Mouse (Mus musculus) liver, embryonic 12.5 days (tissue): ENCODE results near the gene Zbtb16. TPM values are rescaled to one million over a fixed set of nuclear protein-coding genes. Genes with fewer than 3 reads are reported as not detected.

Experiments
- ATAC-seq: fragments of 200-750 bp; cut with Nextera tagmentation; 2 replicates; pipeline ENCODE4 v1.8.0; 2017; ENCODE audit warnings: moderate number of reproducible peaks, mild to moderate bottlenecking, moderate library complexity
- H3K27ac ChIP-seq: fragments of 300-500 bp; sonication (generic); 2 replicates; pipeline ENCODE4 v1.5.1; 2016; ENCODE audit warnings: mild to moderate bottlenecking
- H3K27me3 ChIP-seq: fragments of 300-500 bp; sonication (generic); replicated peaks from 2 replicates; pipeline ENCODE4 v1.6.1; 2016; ENCODE audit warnings: mild to moderate bottlenecking, moderate library complexity
- H3K36me3 ChIP-seq: fragments of 300-500 bp; sonication (generic); 2 replicates; pipeline ENCODE4 v1.6.1; 2016; ENCODE audit warnings: mild to moderate bottlenecking, moderate library complexity
- H3K4me1 ChIP-seq: fragments of 300-500 bp; sonication (generic); 2 replicates; pipeline ENCODE4 v1.6.1; 2016
- H3K4me2 ChIP-seq: fragments of 300-500 bp; sonication (generic); 2 replicates; pipeline ENCODE4 v1.6.1; 2016; ENCODE audit warnings: mild to moderate bottlenecking, moderate library complexity
- H3K4me3 ChIP-seq: fragments of 300-500 bp; sonication (generic); 2 replicates; pipeline ENCODE4 v1.5.1; 2016; ENCODE audit warnings: mild to moderate bottlenecking, moderate library complexity
- H3K9ac ChIP-seq: fragments of 300-500 bp; sonication (generic); 2 replicates; pipeline ENCODE4 v1.6.1; 2016; ENCODE audit warnings: mild to moderate bottlenecking, moderate library complexity
- H3K9me3 ChIP-seq: fragments of 300-500 bp; sonication (generic); replicated peaks from 2 replicates; pipeline ENCODE4 v1.6.1; 2016; ENCODE audit warnings: mild to moderate bottlenecking, moderate library complexity
- WGBS: fragments of 180-500 bp; shearing (Covaris S2); methylation state at CpG from one replicate; pipeline ENCODE4 v1.1.7; 2016; ENCODE audit not compliant: insufficient replicate concordance; 5-methylcytosine and 5-hydroxymethylcytosine counted together
- polyA plus RNA-seq: library from polyadenylated mRNA; unstranded; fragments of >200 nt; fragmentation: Nextera tagmentation; extraction: Ambion mirVana; gene quantifications from 2 replicates; pipeline ENCODE4 v1.2.1, GENCODE M21; 2016

Zbtb16 gene
- polyA plus RNA-seq, 1 experiment from 2014 or later: 1.6 TPM

- Histone ChIP-seq H3K9ac (no peak overlapping the region), H3K27ac (no peak overlapping the region), H3K27me3 (0 out of 2 replicates have a peak, but pooled peaks cover 5% of the 10 kb centered on the region), H3K36me3 (no peaks in the 10 kb centered on the region), H3K4me2 (no peak overlapping the region), H3K9me3 (no peaks in the 10 kb centered on the region), H3K4me3 (no peak overlapping the region), H3K4me1 (peaks cover 8% of the 10 kb centered on the region)
- ATAC-seq: no peak
- WGBS: 76% methylated on average over 8 of the region's 8 CpGs
Measured at GRCm38 (mm10) chr9:48681193-48681592, 154.8 kb downstream of the Zbtb16 start.

DNA sequence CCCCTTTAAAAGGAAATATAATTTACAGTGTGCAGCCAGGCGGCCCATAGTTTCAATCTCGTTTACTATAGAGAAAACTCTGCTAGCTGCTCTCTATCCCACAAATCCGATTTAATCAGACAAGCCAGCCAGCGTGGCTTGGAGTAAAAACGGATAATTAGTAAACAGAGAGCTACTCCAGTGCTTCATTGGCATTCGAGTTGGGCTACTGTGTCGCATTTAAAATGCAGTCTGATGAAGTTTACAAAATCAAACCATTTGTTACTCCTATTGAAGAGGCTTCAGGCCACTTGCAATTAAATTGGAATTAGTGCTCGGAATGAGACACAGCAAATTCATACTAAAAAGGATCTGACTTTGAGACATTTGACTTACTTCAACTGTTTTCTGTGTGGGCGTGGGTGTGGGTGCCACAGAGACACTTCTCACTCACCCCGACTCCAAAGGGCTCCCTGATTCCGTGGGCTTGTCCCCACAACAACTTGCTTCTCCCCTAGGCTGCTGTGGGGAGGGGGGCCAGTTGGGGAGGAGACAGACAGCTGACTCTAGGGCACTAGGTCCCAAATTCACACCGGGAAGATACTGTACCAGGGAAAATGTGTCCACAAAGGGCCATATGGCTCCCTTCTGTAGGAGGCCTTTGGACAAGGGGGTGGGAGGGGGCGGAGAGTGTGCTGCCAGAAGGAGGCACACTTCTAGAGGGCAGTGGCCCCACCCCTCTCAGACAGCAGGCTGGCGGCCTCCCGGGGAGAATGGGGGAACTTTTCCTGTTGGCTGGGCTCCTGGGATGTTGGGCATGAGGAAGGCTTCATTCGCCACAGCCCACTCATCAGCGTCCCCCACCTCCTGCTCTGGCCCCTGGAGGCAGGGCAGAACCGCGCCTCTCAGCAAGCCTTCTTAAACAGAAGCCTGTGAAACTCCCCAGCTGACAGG, 157.3 kb downstream of the Zbtb16 start:
- no peak overlapping the region for H3K4me3 ChIP-seq
- H3K9ac ChIP-seq: no peak overlapping the region
- no peak overlapping the region for H3K4me2 ChIP-seq
- H3K27ac ChIP-seq: no peak overlapping the region
- no peaks in the 10 kb centered on the region for H3K36me3 ChIP-seq
- peaks cover 12% of the 10 kb centered on the region for H3K27me3 ChIP-seq
- WGBS: 49% methylated on average over 19 of the region's 19 CpGs
- H3K4me1 ChIP-seq: peaks cover 8% of the 10 kb centered on the region
- no peaks in the 10 kb centered on the region for H3K9me3 ChIP-seq
- ATAC-seq: no peak

DNA sequence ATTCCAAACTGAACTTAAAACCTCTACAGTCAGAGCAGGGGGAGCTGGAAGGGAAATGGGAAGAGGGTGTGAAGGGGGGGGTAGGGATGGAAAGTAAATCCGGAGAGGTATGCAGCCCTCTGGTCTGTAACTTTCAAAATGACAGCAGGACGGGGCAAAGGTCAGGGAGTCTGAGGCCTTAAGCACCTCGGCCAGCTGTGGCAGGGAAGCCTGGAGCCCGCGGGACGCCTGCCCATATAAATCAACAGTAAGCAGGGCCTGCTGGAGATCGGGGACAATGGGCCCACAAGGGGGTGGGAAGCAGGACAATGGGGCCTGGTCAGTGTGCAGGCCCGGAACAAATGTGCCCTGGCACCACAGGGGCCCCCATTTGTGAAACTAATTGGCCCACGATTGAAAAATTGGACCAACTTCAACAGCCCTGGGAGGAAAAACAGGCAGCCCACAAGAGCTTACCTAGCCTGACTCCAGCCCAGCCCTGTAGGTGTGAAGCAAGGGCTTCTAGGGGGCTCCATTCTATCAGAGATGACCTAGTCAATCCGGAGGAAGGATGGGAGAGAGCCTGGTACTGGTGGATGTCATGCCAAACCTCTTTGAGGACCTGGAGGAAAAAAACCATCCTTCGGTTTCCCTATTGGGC, 160.8 kb downstream of the Zbtb16 start:
- H3K4me3 ChIP-seq: no peak overlapping the region
- no peak overlapping the region for H3K4me2 ChIP-seq
- no peaks in the 10 kb centered on the region for H3K36me3 ChIP-seq
- WGBS: 47% methylated on average over 11 of the region's 11 CpGs
- H3K9ac ChIP-seq: no peak overlapping the region
- no peaks in the 10 kb centered on the region for H3K9me3 ChIP-seq
- peaks cover 27% of the 10 kb centered on the region for H3K27me3 ChIP-seq
- H3K4me1 ChIP-seq: peaks cover 8% of the 10 kb centered on the region
- ATAC-seq: no peak
- no peak overlapping the region for H3K27ac ChIP-seq

DNA sequence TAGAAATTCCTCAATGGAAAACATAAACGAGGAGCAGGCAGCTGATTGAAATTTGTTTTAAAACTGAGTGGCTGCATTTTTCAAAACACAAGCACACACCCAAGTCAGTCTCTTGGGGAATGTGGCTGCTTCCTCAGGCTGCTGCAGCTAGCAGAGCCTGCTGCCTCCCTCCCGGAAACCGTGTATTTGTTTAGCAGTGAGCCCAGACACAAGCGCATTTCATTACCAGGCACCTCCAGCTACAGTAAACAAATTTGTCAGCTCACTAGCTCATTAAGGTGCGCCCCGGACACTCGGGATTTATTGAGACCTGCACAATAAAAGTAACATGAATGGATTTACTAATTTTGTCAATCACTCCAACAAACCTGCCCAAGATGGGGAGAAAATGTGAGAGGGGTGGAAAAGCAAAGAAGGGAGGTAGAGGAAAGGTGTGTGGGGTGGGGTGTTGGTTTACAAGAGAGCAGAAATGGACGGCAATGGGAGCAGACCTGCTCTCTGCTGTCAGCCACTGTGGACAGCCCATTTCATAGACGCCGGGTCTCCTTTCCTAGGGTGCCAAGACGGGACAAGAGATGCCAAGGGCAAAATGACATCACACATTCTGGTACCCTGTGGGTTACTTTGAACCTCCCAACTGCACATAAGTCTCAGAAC, 161.5 kb downstream of the Zbtb16 start:
- no peak overlapping the region for H3K4me3 ChIP-seq
- H3K27ac ChIP-seq: no peak overlapping the region
- H3K4me2 ChIP-seq: no peak overlapping the region
- H3K36me3 ChIP-seq: no peaks in the 10 kb centered on the region
- H3K4me1 ChIP-seq: peaks cover 8% of the 10 kb centered on the region
- 55% methylated on average over 11 of the region's 11 CpGs for WGBS
- peaks cover 27% of the 10 kb centered on the region for H3K27me3 ChIP-seq
- H3K9ac ChIP-seq: no peak overlapping the region
- ATAC-seq: no peak
- no peaks in the 10 kb centered on the region for H3K9me3 ChIP-seq

GRCm38 (mm10) chr9:48673804-48674203, 162.2 kb downstream of the Zbtb16 start:
- Histone ChIP-seq H3K4me1 (peaks cover 3% of the 10 kb centered on the region), H3K9me3 (no peaks in the 10 kb centered on the region), H3K27me3 (peaks cover 27% of the 10 kb centered on the region), H3K4me2 (no peak overlapping the region), H3K9ac (no peak overlapping the region), H3K27ac (no peak overlapping the region), H3K4me3 (no peak overlapping the region), H3K36me3 (no peaks in the 10 kb centered on the region)
- ATAC-seq: no peak
- WGBS: 62% methylated on average over 5 of the region's 5 CpGs

GRCm38 (mm10) chr9:48673213-48673612, 162.8 kb downstream of the Zbtb16 start:
- Histone ChIP-seq H3K9me3 (no peaks in the 10 kb centered on the region), H3K9ac (no peak overlapping the region)
- 55% methylated on average over 6 of the region's 6 CpGs for WGBS

DNA sequence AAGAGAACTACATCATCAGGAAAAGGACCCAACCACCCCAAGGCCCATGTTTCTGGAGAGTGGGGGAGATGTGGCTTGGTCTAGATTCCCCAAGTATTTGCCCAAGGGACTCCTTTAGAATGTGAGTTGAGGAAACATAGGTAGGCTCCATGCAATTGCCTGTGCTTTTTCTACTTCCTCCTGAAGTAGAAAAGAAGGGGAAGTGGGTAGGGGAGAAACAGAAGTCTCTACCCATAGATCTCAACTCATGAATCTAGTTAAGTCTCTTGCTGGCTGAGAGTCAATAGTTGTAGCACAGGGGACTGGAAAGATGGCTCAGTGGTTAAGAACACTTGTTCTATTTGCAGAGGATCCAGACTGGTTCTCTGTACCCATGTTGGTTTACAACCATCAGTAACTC, 164.2 kb downstream of the Zbtb16 start:
- Histone ChIP-seq H3K9me3 (no peaks in the 10 kb centered on the region), H3K27me3 (peaks cover 27% of the 10 kb centered on the region), H3K27ac (no peak overlapping the region), H3K36me3 (no peaks in the 10 kb centered on the region), H3K9ac (no peak overlapping the region), H3K4me2 (no peak overlapping the region), H3K4me3 (no peak overlapping the region), H3K4me1 (no peaks in the 10 kb centered on the region; the same call in 1 of the 2 replicates)
- no peak for ATAC-seq

More at GRCm38 (mm10) chr9:48673213-48673612, 162.8 kb downstream of the Zbtb16 start:
- no peak overlapping the region for H3K27ac ChIP-seq
- no peak for ATAC-seq
- peaks cover 27% of the 10 kb centered on the region for H3K27me3 ChIP-seq
- H3K36me3 ChIP-seq: no peaks in the 10 kb centered on the region
- H3K4me1 ChIP-seq: no peaks in the 10 kb centered on the region; the same call in 1 of the 2 replicates
- H3K4me2 ChIP-seq: no peak overlapping the region
- no peak overlapping the region for H3K4me3 ChIP-seq

DNA sequence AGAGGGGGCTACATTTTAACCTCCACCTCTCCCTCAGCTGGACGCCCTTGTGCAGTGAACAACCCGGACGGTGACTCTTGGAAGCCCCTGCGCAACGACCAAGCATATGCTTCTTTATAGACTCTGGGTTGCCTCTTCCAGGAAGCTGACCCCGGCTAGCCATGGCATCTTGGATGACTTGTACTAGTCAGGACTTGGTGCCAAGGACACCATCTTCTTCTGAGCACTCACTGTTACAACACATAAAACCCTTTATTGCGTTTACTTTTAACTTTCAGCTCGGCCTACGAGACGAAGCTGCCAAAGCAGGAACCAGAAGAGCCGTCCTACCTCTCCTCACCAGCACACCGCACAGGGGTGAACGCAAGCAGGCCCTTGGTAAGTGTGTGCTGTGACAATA, 165.9 kb downstream of the Zbtb16 start:
- no peak overlapping the region for H3K4me2 ChIP-seq
- H3K9me3 ChIP-seq: no peaks in the 10 kb centered on the region
- WGBS: 80% methylated on average over 13 of the region's 13 CpGs
- no peaks in the 10 kb centered on the region for H3K36me3 ChIP-seq
- H3K9ac ChIP-seq: no peak overlapping the region
- H3K4me3 ChIP-seq: no peak overlapping the region
- H3K4me1 ChIP-seq: no peaks in the 10 kb centered on the region; the same call in 1 of the 2 replicates
- no peak for ATAC-seq
- no peak overlapping the region for H3K27ac ChIP-seq
- peaks cover 29% of the 10 kb centered on the region for H3K27me3 ChIP-seq

DNA sequence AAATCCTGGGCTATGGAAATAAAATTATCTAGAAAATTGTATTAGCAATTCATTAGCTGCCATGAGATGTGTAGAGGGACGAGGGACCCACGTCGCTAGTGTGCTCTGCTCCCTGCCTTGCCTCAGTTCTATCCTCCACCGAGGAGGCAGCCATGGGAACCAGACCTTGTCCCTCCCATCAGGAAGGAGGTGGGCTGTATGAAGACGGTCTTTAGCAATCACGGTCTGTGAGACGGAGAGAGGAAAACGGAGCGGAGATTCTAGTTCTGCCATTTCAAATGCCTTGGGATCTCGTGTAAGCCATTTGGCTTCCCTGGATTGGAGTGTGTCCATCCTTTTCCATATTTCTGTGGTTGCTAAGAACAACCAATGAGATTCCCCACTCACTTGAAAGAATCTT, 166.3 kb downstream of the Zbtb16 start:
- WGBS: 66% methylated on average over 10 of the region's 10 CpGs
- H3K9me3 ChIP-seq: no peaks in the 10 kb centered on the region

DNA sequence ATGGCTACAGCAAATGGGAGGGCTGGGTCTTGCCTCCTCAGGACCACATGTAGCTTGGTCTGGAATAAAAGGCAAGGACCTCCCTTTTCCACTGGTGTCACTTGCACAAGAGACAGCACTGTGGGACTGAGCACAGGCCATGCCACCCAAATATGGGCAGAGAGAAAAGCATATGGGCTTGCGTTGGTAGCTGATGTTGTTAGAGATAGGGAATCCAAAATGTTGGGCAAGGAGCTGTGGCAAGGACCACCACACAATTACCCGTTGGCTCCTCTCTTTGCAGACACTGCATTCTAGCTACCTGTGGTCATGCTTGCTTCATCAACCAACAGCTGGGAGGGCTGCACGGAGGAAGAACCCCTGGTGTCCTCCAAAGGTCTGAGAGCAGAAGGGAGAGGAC, 169.3 kb downstream of the Zbtb16 start:
- ATAC-seq: no peak
- 59% methylated on average over 3 of the region's 3 CpGs for WGBS
- no peak overlapping the region for H3K27ac ChIP-seq

More for the DNA sequence above, 166.3 kb downstream of the Zbtb16 start:
- Histone ChIP-seq H3K4me2 (no peak overlapping the region), H3K36me3 (no peaks in the 10 kb centered on the region), H3K9ac (no peak overlapping the region), H3K27me3 (peaks cover 31% of the 10 kb centered on the region), H3K4me3 (no peak overlapping the region), H3K4me1 (peaks cover 3% of the 10 kb centered on the region; the same call in 1 of the 2 replicates), H3K27ac (no peak overlapping the region)
- ATAC-seq: no peak

GRCm38 (mm10) chr9:48663052-48663433, 173.0 kb downstream of the Zbtb16 start:
- H3K9me3 ChIP-seq: 0 out of 2 replicates have a peak, but pooled peaks cover 4% of the 10 kb centered on the region
- H3K9ac ChIP-seq: no peak overlapping the region
- no peak overlapping the region for H3K4me2 ChIP-seq
- H3K27ac ChIP-seq: no peak overlapping the region
- WGBS: 74% methylated on average over 13 of the region's 13 CpGs
- peaks cover 21% of the 10 kb centered on the region; the same call in 1 of the 2 replicates for H3K27me3 ChIP-seq
- 0 out of 2 replicates have a peak, but pooled peaks cover 8% of the 10 kb centered on the region for H3K36me3 ChIP-seq
- ATAC-seq: no peak
- no peak overlapping the region for H3K4me3 ChIP-seq
- H3K4me1 ChIP-seq: peaks cover 10% of the 10 kb centered on the region

More for the DNA sequence above, 169.3 kb downstream of the Zbtb16 start:
- H3K9me3 ChIP-seq: no peaks in the 10 kb centered on the region
- H3K4me3 ChIP-seq: no peak overlapping the region
- peaks cover 22% of the 10 kb centered on the region; the same call in 1 of the 2 replicates for H3K27me3 ChIP-seq
- peaks cover 10% of the 10 kb centered on the region for H3K4me1 ChIP-seq
- no peak overlapping the region for H3K4me2 ChIP-seq
- H3K9ac ChIP-seq: no peak overlapping the region
- no peaks in the 10 kb centered on the region for H3K36me3 ChIP-seq
